Mouse (Mus musculus) cerebellum, postnatal 4 days (tissue): ENCODE results near the gene Yae1d1.
"Not testable (repeated sequence)": the region's sequence is repeated elsewhere in the genome, so short reads cannot be mapped to it uniquely, and the experiment has no call there.

Experiments used
- DNase-seq, 2 experiments: peaks; one replicate each; pipeline ENCODE4 v3.0.0; 2022; ENCODE audit warnings: low spot score in 2 of 2, mixed read lengths in 1 of 2

Yae1d1 gene

DNA sequence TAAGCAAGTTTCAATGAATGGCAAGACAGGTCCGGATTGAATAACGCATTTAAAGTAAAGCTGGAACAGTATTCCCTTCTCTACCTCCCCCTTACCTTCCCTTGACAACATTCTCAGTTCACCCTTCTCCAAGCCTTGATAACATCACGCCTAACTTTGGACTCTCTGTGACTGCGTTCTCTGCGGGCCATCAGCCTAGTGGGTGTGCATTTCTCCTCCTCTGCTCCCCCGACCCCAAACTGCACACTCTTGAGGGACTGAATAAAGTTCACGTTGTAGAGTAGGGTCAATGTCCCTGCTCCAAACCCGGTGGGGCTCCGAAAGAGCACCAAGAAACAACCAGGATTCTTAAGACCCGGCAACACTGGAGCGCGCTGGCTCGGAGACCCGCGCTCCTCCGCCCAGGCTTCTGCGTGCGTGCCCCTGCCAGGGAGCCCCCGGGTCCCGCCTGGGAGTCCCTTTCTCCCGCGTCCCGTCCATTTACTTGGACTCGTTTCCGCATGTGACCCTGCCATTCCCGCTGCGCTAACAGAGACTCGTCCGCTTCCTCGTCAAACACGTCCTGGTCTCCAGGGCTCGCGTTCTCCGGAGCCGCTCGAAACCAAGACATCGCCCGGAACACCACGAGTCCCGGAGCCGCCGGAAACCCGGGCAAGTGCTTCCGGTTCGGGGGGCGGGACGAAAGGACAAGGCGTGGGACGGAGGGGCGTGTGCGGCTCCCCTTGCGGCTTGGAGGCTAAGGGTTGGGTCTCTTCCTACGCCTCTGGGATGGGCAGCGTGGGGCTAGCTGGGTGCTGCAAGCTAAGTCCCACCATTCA, at the start of gene Yae1d1:
Gene Yae1d1 (minus strand): TSS at position 653 of the 818 bp plus-strand sequence.
- peak; percentile 90 to 96 for DNase-seq

- DNase-seq: no peak
Measured at GRCm38 (mm10) chr13:18038814-18039213, 45.7 kb upstream of the Yae1d1 start.

DNA sequence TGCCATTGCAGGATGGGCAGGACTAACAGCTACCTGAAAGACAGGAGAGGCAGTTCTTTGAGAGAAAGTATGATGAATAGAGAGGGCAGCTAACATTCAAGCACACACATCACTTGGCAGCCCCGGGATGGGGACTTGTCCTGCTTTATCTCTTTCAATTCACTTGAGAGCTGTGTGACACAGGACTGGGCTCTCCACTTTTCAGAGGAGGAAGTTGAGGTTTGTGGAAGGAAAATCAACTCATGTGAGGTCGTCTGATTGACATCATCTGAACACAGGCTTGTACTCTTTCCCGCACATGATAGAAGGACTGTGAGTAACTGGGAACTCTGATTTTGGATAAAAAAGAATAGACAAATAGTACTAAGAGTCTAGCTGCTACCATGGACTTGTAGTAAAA, 23.5 kb upstream of the Yae1d1 start:
- DNase-seq: no peak

DNA sequence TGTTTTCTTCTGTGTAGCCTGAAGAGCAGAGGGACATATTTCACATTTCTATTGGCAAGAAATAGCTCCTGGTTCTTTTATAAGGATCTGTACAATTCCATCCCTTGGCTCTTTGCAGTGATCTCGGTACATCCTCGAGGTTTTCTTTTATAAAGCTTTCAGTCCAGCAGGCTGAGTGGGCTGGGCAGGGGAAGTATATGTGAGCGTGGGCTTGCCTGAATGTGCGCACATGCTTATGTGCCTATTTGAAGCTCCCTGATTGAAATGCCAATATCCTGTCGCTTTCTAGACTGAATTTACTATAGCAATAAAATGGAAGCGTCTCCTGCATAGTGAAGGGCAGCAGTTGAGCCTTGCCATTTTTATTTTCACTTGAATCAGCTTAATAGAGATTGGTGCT, 20.1 kb upstream of the Yae1d1 start:
- DNase-seq: no peak

DNA sequence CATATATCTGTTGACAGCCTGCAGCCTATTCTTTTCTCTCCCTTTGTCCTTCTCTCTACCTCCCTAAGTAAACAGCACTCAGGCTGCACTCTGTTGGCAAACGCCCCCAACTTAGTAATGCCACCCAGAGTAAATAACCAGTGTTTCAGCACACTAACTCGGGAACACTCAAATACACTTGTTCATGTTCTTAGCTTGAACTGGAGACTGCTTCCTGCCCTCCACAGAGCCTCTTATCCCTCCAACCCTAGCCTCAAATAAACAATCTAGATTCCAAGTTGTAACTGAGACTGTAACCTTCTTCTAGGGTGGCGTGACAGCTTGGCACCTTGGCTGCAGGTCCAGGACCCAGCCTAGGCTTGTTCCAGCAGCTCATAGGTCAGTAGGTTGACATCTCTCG, 17.9 kb upstream of the Yae1d1 start:
- DNase-seq: no peak

DNA sequence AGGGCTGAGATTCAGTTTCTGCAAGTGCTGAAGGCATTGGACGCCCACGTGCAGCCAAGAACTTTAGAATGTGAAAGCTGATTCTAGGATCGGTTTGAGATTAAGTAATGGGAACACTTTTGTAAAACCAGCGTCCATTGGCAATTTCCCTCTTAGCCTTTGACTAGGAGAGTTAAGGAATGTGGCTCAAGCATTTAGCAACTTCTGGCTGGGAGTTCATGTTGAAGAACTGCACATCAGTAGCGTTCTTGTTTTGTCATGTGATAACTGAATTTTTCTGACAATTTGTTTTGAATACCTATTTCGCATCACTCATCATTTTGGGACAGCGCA, 332 bp upstream of the Yae1d1 start:
- DNase-seq: no peak

DNA sequence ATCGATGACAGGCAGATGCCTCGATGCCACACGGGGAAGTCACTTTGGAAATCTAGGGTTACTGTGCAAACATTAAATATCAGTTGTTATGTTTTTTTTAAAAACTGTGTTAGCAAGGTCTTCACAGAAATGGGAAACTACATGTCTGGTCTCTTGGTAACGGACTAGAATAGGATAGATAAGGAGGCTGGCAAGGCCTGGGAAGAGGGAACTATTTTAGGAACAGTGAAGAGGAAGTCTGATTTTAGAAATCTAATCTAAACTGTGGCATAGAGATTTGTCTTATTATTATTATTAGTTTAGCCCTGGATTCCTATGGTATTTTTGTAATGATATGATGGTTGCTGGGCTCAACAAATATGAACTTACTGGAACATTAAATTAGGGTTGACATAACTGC, 1.1 kb downstream of the Yae1d1 start:
- no peak for DNase-seq

DNA sequence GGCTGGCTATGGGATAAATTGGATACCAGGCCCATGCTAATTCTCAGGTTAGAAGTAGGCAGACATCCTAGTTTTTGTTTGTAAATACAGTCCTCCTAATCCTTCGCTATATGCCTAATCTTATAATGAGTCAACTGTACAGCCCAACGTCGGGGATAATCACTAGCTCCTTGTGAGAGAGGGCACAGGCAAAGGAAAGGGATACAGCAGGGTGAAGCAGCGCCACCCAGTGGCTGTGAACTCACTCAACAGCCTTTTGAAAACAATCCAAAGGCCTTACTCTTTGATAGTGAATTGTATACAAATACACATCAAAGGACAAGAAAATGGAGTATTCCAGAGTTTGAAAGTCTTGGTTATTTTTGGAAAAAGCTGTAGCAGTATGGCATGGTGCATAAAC, 10.0 kb downstream of the Yae1d1 start:
- DNase-seq: peak; percentile 22 to 35

GRCm38 (mm10) chr13:17982634-17983033, 10.5 kb downstream of the Yae1d1 start:
- DNase-seq: no peak

- no peak for DNase-seq
Measured at GRCm38 (mm10) chr13:17976854-17977739, 16.1 kb downstream of the Yae1d1 start.

- no peak for DNase-seq
Measured at GRCm38 (mm10) chr13:17975891-17976290, 17.3 kb downstream of the Yae1d1 start.

DNA sequence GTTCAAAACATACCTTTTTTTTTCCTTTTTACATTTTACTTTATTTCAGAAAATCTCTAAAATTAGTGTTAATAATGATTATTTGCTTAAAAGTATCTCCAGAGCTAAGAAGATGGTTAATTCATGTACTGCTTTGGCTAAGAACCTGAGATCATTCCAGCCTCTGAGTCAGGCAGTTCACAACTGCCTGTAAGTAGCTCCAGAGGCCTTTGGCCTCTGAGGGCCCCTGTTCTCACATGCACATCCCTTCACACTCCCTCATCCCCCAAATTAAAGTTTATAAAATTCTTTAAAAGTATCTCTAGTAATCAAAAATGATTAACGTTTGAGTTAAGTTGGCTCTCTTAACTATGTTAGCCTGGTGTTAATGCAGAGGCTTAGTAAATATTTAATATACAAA, 17.7 kb downstream of the Yae1d1 start:
- DNase-seq: no peak

- DNase-seq: no peak
Measured at GRCm38 (mm10) chr13:17974734-17975133, 18.4 kb downstream of the Yae1d1 start.

DNA sequence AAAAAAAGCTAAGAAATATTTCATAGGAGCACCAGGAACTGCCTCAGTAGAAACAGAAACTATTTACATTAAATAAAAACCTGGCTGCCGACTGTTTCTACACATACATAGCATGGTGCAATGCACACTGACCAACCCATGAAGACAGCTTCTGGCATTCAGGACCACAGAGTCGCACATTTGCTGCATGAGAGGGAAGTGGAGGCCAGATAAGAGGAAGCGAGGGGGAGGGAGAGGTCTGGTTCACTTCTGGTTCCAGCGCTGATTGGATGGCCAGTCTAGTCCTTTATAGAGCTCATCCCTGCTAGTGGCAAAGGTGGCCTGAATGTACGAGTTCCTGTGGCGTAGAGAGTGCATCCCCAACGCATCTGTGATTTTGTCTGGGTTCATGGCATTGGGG, 32.5 kb downstream of the Yae1d1 start:
- DNase-seq: no peak

- no peak for DNase-seq
Measured at GRCm38 (mm10) chr13:17954282-17954681, 38.9 kb downstream of the Yae1d1 start.

- not testable (repeated sequence) for DNase-seq
Measured at GRCm38 (mm10) chr13:17950581-17950980, 42.6 kb downstream of the Yae1d1 start.

DNA sequence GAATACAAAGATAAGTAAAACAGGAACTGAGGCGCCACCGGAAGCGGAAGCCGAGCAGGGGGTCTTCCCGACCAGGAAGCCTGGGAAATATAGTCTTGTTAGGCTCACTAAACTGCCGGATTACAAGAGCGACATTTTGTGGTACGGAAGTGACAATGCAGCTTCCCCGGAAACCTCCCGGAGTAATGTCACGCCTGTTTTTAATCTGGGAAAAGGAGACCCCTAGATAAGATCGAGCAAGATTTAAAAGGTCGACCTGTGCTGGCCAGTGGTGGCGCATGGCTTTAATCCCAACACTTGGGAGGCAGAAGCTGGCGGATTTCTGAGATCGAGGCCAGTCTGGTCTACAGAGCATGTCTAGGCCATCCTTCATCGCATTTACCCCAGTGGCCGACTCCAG, 43.6 kb downstream of the Yae1d1 start:
- no peak for DNase-seq

DNA sequence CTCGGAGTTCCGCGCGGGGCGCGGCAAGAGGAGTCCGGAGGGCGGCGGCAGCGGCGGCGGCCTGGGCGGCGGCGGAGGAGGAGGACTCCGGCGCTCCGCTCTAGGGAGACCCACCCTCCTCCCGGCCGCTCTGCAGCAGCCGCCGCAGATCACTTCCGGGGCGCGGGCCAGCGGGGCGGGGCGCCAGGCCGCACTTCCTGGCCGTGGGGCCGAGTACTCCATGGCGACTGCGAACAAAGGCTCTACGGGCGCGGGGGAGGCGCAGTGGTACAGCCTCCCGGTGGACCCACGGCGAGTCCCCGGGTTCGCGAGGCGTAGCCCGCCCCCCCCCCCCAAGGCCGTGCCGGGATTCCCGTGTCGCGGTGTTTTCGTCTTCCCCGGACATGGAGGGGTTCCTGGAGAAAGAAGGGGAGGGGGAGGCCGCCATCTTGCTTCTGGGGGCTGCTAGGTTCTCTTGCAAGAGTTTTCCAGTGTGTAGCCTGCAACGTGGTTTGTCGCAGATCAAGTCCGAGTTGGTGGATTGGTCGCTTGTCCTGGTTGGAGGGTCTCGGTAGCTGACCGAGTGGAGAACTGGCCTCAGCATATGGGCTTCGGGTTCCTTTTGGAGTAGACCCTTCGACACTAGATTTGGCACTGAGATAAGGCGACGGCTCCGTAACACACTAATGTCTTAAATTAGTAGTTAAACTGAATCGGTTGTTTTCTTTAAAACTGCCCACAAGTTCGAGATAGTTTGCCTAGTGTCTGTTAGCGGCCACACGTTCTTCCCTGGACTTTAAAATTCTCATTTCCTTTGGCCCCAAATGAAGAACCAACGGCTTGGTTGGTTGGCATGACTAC, 48.9 kb downstream of the Yae1d1 start, which contains the start of gene Rala:
Gene Rala (minus strand): TSS at position 162 of the 840 bp plus-strand sequence.
- peak; percentile 88 to 96 for DNase-seq

- DNase-seq: no peak
Measured at GRCm38 (mm10) chr13:17943306-17944077, 49.7 kb downstream of the Yae1d1 start.

DNA sequence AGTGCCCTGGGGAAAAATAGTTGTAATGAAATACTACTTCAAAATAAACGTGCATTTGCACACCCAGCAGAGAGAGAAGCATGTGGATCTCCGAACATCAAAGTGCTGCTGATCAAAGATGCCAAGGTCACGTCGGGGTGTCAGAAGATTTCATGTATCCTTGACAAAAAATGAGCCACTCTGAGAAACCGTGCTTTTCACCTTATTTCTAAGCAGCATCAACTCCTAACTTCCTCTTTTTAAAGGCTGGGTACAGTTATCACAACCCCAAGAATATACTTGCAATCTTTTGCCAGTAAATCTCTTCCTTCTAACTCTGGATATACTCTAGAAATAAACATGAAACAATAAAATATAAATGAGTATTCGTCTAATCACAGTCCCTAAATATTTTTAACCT, 50.8 kb downstream of the Yae1d1 start:
- DNase-seq: no peak
